Mouse (Mus musculus) thymus, postnatal 10 days (tissue): Measurements from ENCODE around the gene Lrrc75b.
A peak's percentile ranks its signal among the peaks of the same experiment; 100 is the strongest.
"Not testable (repeated sequence)": the region's sequence is repeated elsewhere in the genome, so short reads cannot be mapped to it uniquely, and the experiment has no call there.

Experiments
- DNase-seq, 2 experiments: peaks; one replicate each; pipeline ENCODE4 v3.0.0; 2021; ENCODE audit warnings: low spot score in 2 of 2

The Lrrc75b gene

GRCm38 (mm10) chr10:75534216-75534615 is 25.9 kb downstream of the Lrrc75b start:
- no peak for DNase-seq

- DNase-seq = peak; percentile 49
These were observed 28.5 kb downstream of the Lrrc75b start for GRCm38 (mm10) chr10:75531532-75532090.

GRCm38 (mm10) chr10:75530322-75530721 is 29.8 kb downstream of the Lrrc75b start:
- DNase-seq = no peak

- not testable (repeated sequence) for DNase-seq
These were observed 34.7 kb downstream of the Lrrc75b start for GRCm38 (mm10) chr10:75525450-75525849.

- DNase-seq = no peak
These were observed 38.5 kb downstream of the Lrrc75b start for GRCm38 (mm10) chr10:75521643-75522042.

GRCm38 (mm10) chr10:75520581-75520980 is 39.5 kb downstream of the Lrrc75b start:
- DNase-seq = no peak

- DNase-seq = peak; percentile 94 to 95
These were observed 42.4 kb downstream of the Lrrc75b start, which contains the start of gene Gucd1 for GRCm38 (mm10) chr10:75517758-75518143. Gene Gucd1 (minus strand): TSS chr10:75517972.

GRCm38 (mm10) chr10:75517073-75517757 is 42.9 kb downstream of the Lrrc75b start, which contains the start of gene Snrpd3:
Gene Snrpd3 (plus strand): TSS chr10:75517551.
- peak; percentile 91 to 92 for DNase-seq

GRCm38 (mm10) chr10:75516724-75517072 is 43.4 kb downstream of the Lrrc75b start:
- DNase-seq = no peak

- DNase-seq = no peak
These were observed 43.9 kb downstream of the Lrrc75b start for GRCm38 (mm10) chr10:75516038-75516723.

- no peak for DNase-seq
These were observed 44.7 kb downstream of the Lrrc75b start for GRCm38 (mm10) chr10:75515216-75516037.

GRCm38 (mm10) chr10:75514361-75514760 is 45.8 kb downstream of the Lrrc75b start:
- DNase-seq = no peak

- no peak for DNase-seq
These were observed 46.6 kb downstream of the Lrrc75b start for GRCm38 (mm10) chr10:75513306-75514067.

- DNase-seq = no peak
These were observed 47.3 kb downstream of the Lrrc75b start for GRCm38 (mm10) chr10:75512796-75513195.

- no peak for DNase-seq
These were observed 48.2 kb downstream of the Lrrc75b start for GRCm38 (mm10) chr10:75511897-75512296.

- DNase-seq = no peak
These were observed 49.1 kb downstream of the Lrrc75b start for GRCm38 (mm10) chr10:75511060-75511459.

- DNase-seq = no peak
These were observed 49.7 kb downstream of the Lrrc75b start for GRCm38 (mm10) chr10:75510446-75510845.

- not testable (repeated sequence) for DNase-seq
These were observed 54.2 kb downstream of the Lrrc75b start for GRCm38 (mm10) chr10:75505928-75506327.

GRCm38 (mm10) chr10:75505130-75505495 is 55.0 kb downstream of the Lrrc75b start:
- no peak for DNase-seq

- no peak for DNase-seq
These were observed 55.6 kb downstream of the Lrrc75b start for GRCm38 (mm10) chr10:75504234-75505129.
